Mouse (Mus musculus) CH12.LX (cell line): ENCODE measurements around the gene Olfr94.
A peak's percentile ranks its signal among the peaks of the same experiment; 100 is the strongest.

Experiments
- CTCF ChIP-seq, 2 experiments: IDR thresholded peaks in 1 of 2; conservative IDR thresholded peaks in 1 of 2; 2 replicates each; pipeline ENCODE4 v1.5.1; 2011 to 2012; ENCODE audit warnings: low read depth in 2 of 2, low read length in 2 of 2, improper control_type of control experiment in 1 of 2, inconsistent platforms in 1 of 2, mild to moderate bottlenecking in 1 of 2, moderate library complexity in 1 of 2
- EP300 ChIP-seq: IDR thresholded peaks from 2 replicates; pipeline ENCODE4 v1.6.1; 2011; ENCODE audit warnings: low read length, improper control_type of control experiment
- IRF4 ChIP-seq: IDR thresholded peaks from 2 replicates; pipeline ENCODE4 v1.6.1; 2014; ENCODE audit warnings: low read depth, mild to moderate bottlenecking, inconsistent platforms, low read length, improper control_type of control experiment
- JUND ChIP-seq: conservative IDR thresholded peaks from 2 replicates; pipeline ENCODE4 v1.6.1; 2011; ENCODE audit warnings: low read depth, low read length, improper control_type of control experiment
- MAFK ChIP-seq: IDR thresholded peaks from 2 replicates; pipeline ENCODE4 v1.6.1; 2011; ENCODE audit warnings: low read length, improper control_type of control experiment; ENCODE audit not compliant: insufficient replicate concordance
- MAX ChIP-seq: IDR thresholded peaks from 2 replicates; pipeline ENCODE4 v1.6.1; 2011; ENCODE audit warnings: low read length, improper control_type of control experiment
- MYC ChIP-seq: IDR thresholded peaks from 2 replicates; pipeline ENCODE4 v1.6.1; 2011; ENCODE audit warnings: low read depth, mild to moderate bottlenecking, improper control_type of control experiment, low read length
- POLR2A ChIP-seq: IDR thresholded peaks from 2 replicates; pipeline ENCODE4 v1.6.1; 2011; ENCODE audit warnings: low read depth, mild to moderate bottlenecking, improper control_type of control experiment, low read length
- SIN3A ChIP-seq: IDR thresholded peaks from 2 replicates; pipeline ENCODE4 v1.6.1; 2012; ENCODE audit warnings: low read length, improper control_type of control experiment, inconsistent platforms
- TBP ChIP-seq: conservative IDR thresholded peaks from 2 replicates; pipeline ENCODE4 v1.6.1; 2011; ENCODE audit warnings: low read depth, low read length, improper control_type of control experiment
- ZMIZ1 ChIP-seq: IDR thresholded peaks from 2 replicates; pipeline ENCODE4 v1.6.1; 2012; ENCODE audit warnings: low read depth, mild to moderate bottlenecking, inconsistent platforms, low read length, improper control_type of control experiment

- TF ChIP-seq CTCF (conservative IDR thresholded peaks at IDR 0.05 in 1 of 2, IDR thresholded peaks at IDR 0.05 in 1 of 2; ENCODE audit: low read depth in 2 of 2, low read length in 2 of 2) = peak in 1 of 2 experiments; percentile 69; a peak in 2 of 4 replicates
- TF ChIP-seq MAFK = no peak
- TF ChIP-seq POLR2A = peak; percentile 63
- no peak for TF ChIP-seq MAX
- no peak for TF ChIP-seq EP300
- no peak for TF ChIP-seq JUND
- no peak for TF ChIP-seq MYC
- TF ChIP-seq SIN3A = no peak
- TF ChIP-seq ZMIZ1 = peak; percentile 94
- peak; percentile 81 for TF ChIP-seq IRF4
- peak; percentile 92 for TF ChIP-seq TBP
These were observed 45.9 kb upstream of the Olfr94 start for GRCm38 (mm10) chr17:37246715-37247114.
